Mouse (Mus musculus): ENCODE results near the gene Rab6a.

Rab6a gene

GRCm38 (mm10) chr7:100684081-100684480, 76.9 kb downstream of the Rab6a start:
- no peak for DNase-seq (ENCODE audit: low spot score)

GRCm38 (mm10) chr7:100684538-100684937, 77.3 kb downstream of the Rab6a start:
- peak; percentile 70 for DNase-seq (ENCODE audit: low spot score)

GRCm38 (mm10) chr7:100685061-100686030, 78.1 kb downstream of the Rab6a start:
- DNase-seq (ENCODE audit: low spot score) = peak; percentile 90

GRCm38 (mm10) chr7:100688471-100688870, 81.3 kb downstream of the Rab6a start:
- DNase-seq (ENCODE audit: low spot score) = no peak

Measured in testis, postnatal 10 days (tissue).